Mouse (Mus musculus): ENCODE data around the gene Ces2c.
"Not testable (repeated sequence)": the region's sequence is repeated elsewhere in the genome, so short reads cannot be mapped to it uniquely, and the experiment has no call there.

The Ces2c gene

GRCm38 (mm10) chr8:104846831-104847230 is at the start of gene Ces2c:
Ces2c (plus strand) TSS chr8:104847068.
- no peak for DNase-seq (ENCODE audit: low spot score in 2 of 2)

GRCm38 (mm10) chr8:104799385-104799784 is 47.5 kb upstream of the Ces2c start:
- no peak for DNase-seq (ENCODE audit: low spot score in 2 of 2)

- no peak for DNase-seq (ENCODE audit: low spot score in 2 of 2)
These were observed 40.7 kb upstream of the Ces2c start for GRCm38 (mm10) chr8:104806127-104806526.

GRCm38 (mm10) chr8:104808542-104809413 is 38.1 kb upstream of the Ces2c start:
- DNase-seq (ENCODE audit: low spot score in 2 of 2), result no peak

GRCm38 (mm10) chr8:104809436-104809835 is 37.4 kb upstream of the Ces2c start:
- no peak for DNase-seq (ENCODE audit: low spot score in 2 of 2)

DNA sequence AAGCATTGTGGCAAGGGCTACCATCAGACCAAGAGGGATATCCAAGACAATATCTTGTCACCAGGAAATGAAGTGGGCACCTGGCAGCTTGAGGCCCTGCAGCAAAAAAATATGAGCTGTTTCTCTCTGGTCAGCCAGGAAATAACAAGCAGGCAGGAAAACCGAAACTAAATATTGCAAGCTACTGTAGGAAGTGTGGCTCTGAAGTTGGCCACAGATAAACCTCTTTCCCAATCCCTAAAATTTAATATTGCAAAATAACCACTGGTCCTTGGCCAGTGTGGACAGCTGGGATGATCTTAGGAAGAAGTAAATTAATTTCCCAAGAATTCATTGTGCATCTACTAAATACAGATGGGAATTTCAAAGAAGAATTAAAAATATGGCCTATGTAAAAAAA is 20.0 kb upstream of the Ces2c start:
- DNase-seq (ENCODE audit: low spot score in 2 of 2), result no peak

- DNase-seq (ENCODE audit: low spot score in 2 of 2), result no peak
These were observed 18.6 kb upstream of the Ces2c start for GRCm38 (mm10) chr8:104828221-104828620.

GRCm38 (mm10) chr8:104831440-104831839 is 15.4 kb upstream of the Ces2c start, which contains the start of gene Ces2b:
Ces2b (plus strand) TSS chr8:104831572.
- no peak for DNase-seq (ENCODE audit: low spot score in 2 of 2)

DNA sequence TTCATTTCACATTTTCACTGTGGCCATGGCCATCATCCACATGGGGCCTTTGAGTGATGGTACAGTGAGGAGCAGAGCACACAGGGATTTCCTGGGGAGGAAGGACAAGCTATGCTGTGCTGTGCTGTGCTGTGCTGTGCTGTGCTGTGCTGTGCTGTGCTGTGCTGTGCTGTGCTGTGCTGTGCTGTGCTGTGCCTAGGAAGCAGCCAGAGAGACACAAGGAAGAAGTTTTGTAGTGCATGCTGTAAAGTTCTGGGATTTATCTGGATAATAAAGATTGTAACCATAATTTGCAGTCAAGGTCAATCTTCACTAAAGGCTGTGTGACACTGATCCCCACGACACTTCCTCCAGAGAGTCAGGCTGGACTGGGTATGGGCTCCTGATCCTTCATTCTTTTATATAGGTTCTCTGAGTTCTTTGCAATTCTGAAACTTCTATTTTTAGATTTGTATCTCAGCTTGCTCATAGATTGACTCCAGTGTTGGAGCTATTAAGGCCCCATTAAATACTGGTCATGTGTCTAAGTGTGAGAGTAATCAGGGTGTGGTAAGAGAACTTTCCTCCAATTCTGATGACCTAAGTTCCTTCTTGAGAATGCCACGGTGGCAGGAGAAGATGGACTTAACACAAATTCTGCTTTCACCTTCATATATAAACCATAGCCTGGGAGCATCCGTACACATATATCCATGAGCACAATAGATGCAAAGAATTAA is 5.3 kb upstream of the Ces2c start:
- no peak for DNase-seq (ENCODE audit: low spot score in 2 of 2)

GRCm38 (mm10) chr8:104847741-104848462 is 1.0 kb downstream of the Ces2c start:
- DNase-seq (ENCODE audit: low spot score in 2 of 2), result no peak

- not testable (repeated sequence) for DNase-seq (ENCODE audit: low spot score in 2 of 2)
These were observed 20.1 kb downstream of the Ces2c start for GRCm38 (mm10) chr8:104866844-104867531.

DNA sequence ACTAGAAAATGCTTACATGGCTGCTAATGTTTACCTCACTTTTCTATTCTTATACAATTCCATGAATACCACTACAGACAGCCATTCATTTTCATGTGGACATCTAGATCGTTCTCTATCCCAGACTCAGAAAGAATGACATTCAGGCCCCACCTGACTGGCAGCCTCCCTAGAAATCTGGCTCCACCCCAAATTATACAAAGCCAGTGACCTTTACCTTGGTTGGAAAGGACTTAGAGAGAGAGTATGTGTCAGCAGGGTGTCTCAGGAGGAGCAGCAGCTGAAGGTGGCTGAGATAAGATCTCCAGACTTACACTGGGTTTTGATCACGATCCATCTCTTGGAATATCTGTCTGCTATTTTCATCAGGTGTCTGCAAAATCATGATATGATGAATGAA is 22.0 kb downstream of the Ces2c start:
- not testable (repeated sequence) for DNase-seq (ENCODE audit: low spot score in 2 of 2)

GRCm38 (mm10) chr8:104886223-104886926 is 39.5 kb downstream of the Ces2c start:
- not testable (repeated sequence) for DNase-seq (ENCODE audit: low spot score in 2 of 2)

GRCm38 (mm10) chr8:104901746-104902145 is 54.9 kb downstream of the Ces2c start:
- no peak for DNase-seq (ENCODE audit: low spot score in 2 of 2)
